ENCODE assay signal across 33 mouse cellular contexts in genomic region chr9:7159718-7160117, GRCm38 (mm10).
"Had no signal": no experiment of that assay in that cellular context is flagged by ENCODE, and none has a peak within 500 bp of the region (broad histone marks: within the 10 kb centered on the region; RNA-seq: fewer than 3 reads in every experiment).

No protein-coding gene starts in this region.

- H3K9me3 ChIP-seq: heart, embryonic 13.5 days; heart, embryonic 15.5 days; hindbrain, embryonic 10.5 days; hindbrain, embryonic 12.5 days; hindbrain, embryonic 13.5 days; hindbrain, embryonic 15.5 days; intestine, embryonic 15.5 days; kidney, embryonic 15.5 days had no signal

- ATAC-seq: hindbrain, embryonic 16.5 days; hindbrain, postnatal 0 days; inflammation-experienced regulatory T-cells, adult 6 months; intestine, embryonic 15.5 days; intestine, embryonic 16.5 days; intestine, postnatal 0 days had no signal

- H3K9ac ChIP-seq: heart, embryonic 13.5 days; heart, embryonic 15.5 days; hindbrain, embryonic 12.5 days; hindbrain, embryonic 13.5 days; hindbrain, embryonic 14.5 days; hindbrain, embryonic 15.5 days; intestine, embryonic 15.5 days; kidney, embryonic 15.5 days had no signal

- H3K4me1 ChIP-seq: heart, embryonic 13.5 days; heart, embryonic 15.5 days; hindbrain, embryonic 10.5 days; hindbrain, embryonic 12.5 days; hindbrain, embryonic 13.5 days; hindbrain, embryonic 15.5 days; intestine, embryonic 15.5 days; kidney, embryonic 15.5 days had no signal

- H3K4me2 ChIP-seq: heart, embryonic 13.5 days; heart, embryonic 15.5 days; hindbrain, embryonic 12.5 days; hindbrain, embryonic 13.5 days; hindbrain, embryonic 14.5 days; hindbrain, embryonic 15.5 days; intestine, embryonic 15.5 days; kidney, embryonic 15.5 days had no signal

- H3K36me3 ChIP-seq: heart, embryonic 15.5 days; intestine, embryonic 15.5 days had no signal

- H3K27me3 ChIP-seq: heart, embryonic 13.5 days; heart, embryonic 15.5 days; hindbrain, embryonic 12.5 days; hindbrain, embryonic 13.5 days; hindbrain, embryonic 15.5 days; intestine, embryonic 15.5 days; kidney, embryonic 15.5 days had no signal

- H3K27ac ChIP-seq: heart, embryonic 13.5 days; heart, embryonic 15.5 days; hindbrain, embryonic 10.5 days; hindbrain, embryonic 12.5 days; hindbrain, embryonic 13.5 days; hindbrain, embryonic 14.5 days; hindbrain, embryonic 15.5 days; hindbrain, postnatal 0 days; intestine, embryonic 15.5 days; kidney, embryonic 15.5 days; kidney, postnatal 0 days; layer of hippocampus, adult 2 months; left cerebral cortex, adult 2 months had no signal

- DNase-seq: heart, postnatal 10 days; heart, postnatal 14 days; heart, postnatal 36 days; heart, postnatal 4 days; kidney, adult 11 months; kidney, adult 18-20 months; kidney, adult 2 months; kidney, adult 8-10 months; kidney, adult 9 months; kidney, postnatal 10 days; kidney, postnatal 14 days; kidney, postnatal 25 days; kidney, postnatal 36 days; kidney, postnatal 4 days; layer of hippocampus, adult 9-11 months; layer of hippocampus, postnatal 36 days had no signal

- H3K4me3 ChIP-seq: heart, embryonic 13.5 days; heart, embryonic 15.5 days; hindbrain, embryonic 10.5 days; hindbrain, embryonic 12.5 days; hindbrain, embryonic 13.5 days; hindbrain, embryonic 15.5 days; intestine, embryonic 15.5 days; kidney, embryonic 15.5 days; layer of hippocampus, adult 2 months; left cerebral cortex, adult 2 months had no signal
